Mouse (Mus musculus): Measurements from ENCODE around the gene Fndc9.

Gene Fndc9

GRCm38 (mm10) chr11:46276168-46276567 is 40.8 kb downstream of the Fndc9 start:
- DNase-seq (ENCODE audit: low spot score): no peak

GRCm38 (mm10) chr11:46276778-46277177 is 41.4 kb downstream of the Fndc9 start:
- DNase-seq (ENCODE audit: low spot score): no peak

GRCm38 (mm10) chr11:46278140-46278539 is 42.8 kb downstream of the Fndc9 start:
- DNase-seq (ENCODE audit: low spot score): no peak

- no peak for DNase-seq (ENCODE audit: low spot score)
Observed at GRCm38 (mm10) chr11:46278709-46279108, 43.4 kb downstream of the Fndc9 start.

GRCm38 (mm10) chr11:46282612-46283011 is 47.3 kb downstream of the Fndc9 start:
- no peak for DNase-seq (ENCODE audit: low spot score)

GRCm38 (mm10) chr11:46283800-46284199 is 48.5 kb downstream of the Fndc9 start:
- no peak for DNase-seq (ENCODE audit: low spot score)

GRCm38 (mm10) chr11:46286803-46287202 is 51.5 kb downstream of the Fndc9 start:
- DNase-seq (ENCODE audit: low spot score): no peak

- DNase-seq (ENCODE audit: low spot score): no peak
Observed at GRCm38 (mm10) chr11:46288091-46288490, 52.8 kb downstream of the Fndc9 start.

GRCm38 (mm10) chr11:46289022-46289421 is 53.7 kb downstream of the Fndc9 start:
- no peak for DNase-seq (ENCODE audit: low spot score)
